Mouse (Mus musculus): ENCODE measurements around the gene Tlr12. TPM values are rescaled to one million over a fixed set of nuclear protein-coding genes. Genes with fewer than 3 reads are reported as not detected.
"Not testable (repeated sequence)": the region's sequence is repeated elsewhere in the genome, so short reads cannot be mapped to it uniquely, and the experiment has no call there.

The Tlr12 gene
- polyA plus RNA-seq, 1 experiment from 2014 or later, result 1.9 TPM

DNA sequence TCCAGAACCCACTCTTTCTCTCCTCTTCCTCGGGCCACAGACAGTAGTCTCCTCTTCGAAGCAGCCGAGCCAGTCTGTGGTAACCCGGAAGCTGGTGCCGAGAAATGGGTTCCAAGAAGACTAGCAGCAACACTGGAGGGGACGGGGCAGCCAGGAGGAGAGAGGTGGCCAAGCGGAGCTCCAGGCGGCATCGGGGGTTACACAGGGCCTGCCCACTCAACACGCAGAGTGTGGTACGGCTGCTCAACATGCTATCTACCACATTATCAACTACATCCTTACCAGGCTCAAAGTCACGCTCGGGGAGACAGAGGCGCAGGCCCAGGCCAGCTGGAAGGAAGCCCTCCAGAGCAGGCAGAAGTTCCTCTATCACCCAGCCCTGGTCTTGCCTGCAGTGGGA, 2.7 kb downstream of the Tlr12 start:
- H3K36me3 ChIP-seq (replicated peaks), result no peaks in the 10 kb centered on the region
- WGBS, result 83% methylated on average over 14 of the region's 14 CpGs
- H3K4me3 ChIP-seq, result no peak overlapping the region
- H3K27me3 ChIP-seq (replicated peaks), result no peaks in the 10 kb centered on the region
- no peak overlapping the region for H3K27ac ChIP-seq
- no peak overlapping the region for H3K4me2 ChIP-seq
- no peaks in the 10 kb centered on the region for H3K9me3 ChIP-seq
- H3K4me1 ChIP-seq, result peaks cover 2% of the 10 kb centered on the region
- ATAC-seq (replicated peaks), result no peak
- H3K9ac ChIP-seq, result no peak overlapping the region

- no peaks in the 10 kb centered on the region for H3K27me3 ChIP-seq (replicated peaks)
- peaks cover 18% of the 10 kb centered on the region for H3K4me1 ChIP-seq
- no peak overlapping the region for H3K4me3 ChIP-seq
- no peaks in the 10 kb centered on the region for H3K36me3 ChIP-seq (replicated peaks)
- 0 out of 2 replicates have a peak overlapping the region, but pooled peaks have one; percentile 39 for H3K27ac ChIP-seq
- no peak overlapping the region for H3K9ac ChIP-seq
- 14% methylated on average over 8 of the region's 8 CpGs for WGBS
- no peak overlapping the region for H3K4me2 ChIP-seq
- H3K9me3 ChIP-seq, result no peaks in the 10 kb centered on the region
- no peak for ATAC-seq (replicated peaks)
Measured at GRCm38 (mm10) chr4:128613326-128613725, 5.1 kb downstream of the Tlr12 start.

DNA sequence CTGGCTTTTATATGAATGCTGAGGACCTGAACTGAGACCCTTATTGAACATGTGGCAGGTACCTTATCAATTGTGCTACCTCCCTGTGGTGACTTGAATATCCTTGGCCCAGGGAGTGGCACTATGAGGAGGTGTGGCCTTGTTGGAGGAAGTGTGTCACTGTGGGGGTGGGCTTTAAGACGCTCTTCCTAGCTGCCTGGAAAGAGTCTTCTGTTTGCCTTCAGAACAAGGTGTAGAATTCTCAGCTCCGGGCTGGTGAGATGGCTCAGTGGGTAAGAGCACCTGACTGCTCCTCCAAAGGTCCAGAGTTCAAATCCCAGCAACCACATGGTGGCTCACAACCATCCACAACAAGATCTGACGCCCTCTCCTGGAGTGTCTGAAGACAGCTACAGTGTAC, 6.7 kb downstream of the Tlr12 start:
- not testable (repeated sequence) for H3K4me3 ChIP-seq; H3K27ac ChIP-seq; H3K27me3 ChIP-seq (replicated peaks); H3K36me3 ChIP-seq (replicated peaks); H3K9ac ChIP-seq; ATAC-seq (replicated peaks); H3K9me3 ChIP-seq; H3K4me2 ChIP-seq
- WGBS, result 82% methylated on average over 3 of the region's 3 CpGs
- peaks cover 21% of the 10 kb centered on the region for H3K4me1 ChIP-seq

- no peaks in the 10 kb centered on the region for H3K36me3 ChIP-seq (replicated peaks)
- H3K4me2 ChIP-seq, result peak overlapping the region; percentile 68
- WGBS, result 17% methylated on average over 10 of the region's 10 CpGs
- no peaks in the 10 kb centered on the region for H3K9me3 ChIP-seq
- no peaks in the 10 kb centered on the region for H3K27me3 ChIP-seq (replicated peaks)
- H3K4me3 ChIP-seq, result peak overlapping the region; percentile 64
- H3K9ac ChIP-seq, result no peak overlapping the region
- H3K4me1 ChIP-seq, result peaks cover 21% of the 10 kb centered on the region
- 0 out of 2 replicates have a peak, but pooled peaks have one; percentile 1 for ATAC-seq (replicated peaks)
- H3K27ac ChIP-seq, result no peak overlapping the region
Measured at GRCm38 (mm10) chr4:128610706-128611105, 7.7 kb downstream of the Tlr12 start.

DNA sequence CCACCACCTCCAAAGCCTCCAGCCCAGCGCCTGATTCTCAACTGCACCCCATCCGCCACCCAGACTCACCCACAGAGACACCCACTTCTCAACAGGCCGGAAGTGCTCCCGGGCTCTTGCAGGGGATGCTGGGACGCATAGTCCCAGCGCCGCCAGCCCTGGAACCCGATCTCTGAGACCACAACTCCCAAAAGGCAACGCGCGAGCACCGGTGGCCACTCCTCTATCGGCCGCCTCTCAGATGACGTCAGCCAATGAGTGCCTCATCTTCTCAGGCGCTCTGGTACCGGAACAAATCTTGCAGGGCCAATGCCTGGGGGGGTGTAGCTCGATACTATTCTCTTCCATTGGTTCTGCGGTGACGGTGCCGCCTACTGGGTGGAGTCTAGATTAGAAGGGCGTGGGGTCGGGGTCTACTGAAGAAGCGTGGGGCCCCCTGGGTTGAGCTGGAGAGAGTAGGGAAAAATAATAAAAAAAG, 8.5 kb downstream of the Tlr12 start, which contains the start of gene Zscan20:
TSS of gene Zscan20 (minus strand) at position 174 of the 478 bp plus-strand sequence.
- WGBS, result under 1% methylated on average over 24 of the region's 24 CpGs
- ATAC-seq (replicated peaks), result peak; percentile 98
- H3K4me2 ChIP-seq, result peak within 1 kb of the TSS; percentile 68
- H3K9ac ChIP-seq, result peak within 1 kb of the TSS; percentile 61
- H3K27me3 ChIP-seq (replicated peaks), result no peaks in the 10 kb centered on the region
- H3K4me3 ChIP-seq, result peak within 1 kb of the TSS; percentile 64
- no peaks in the 10 kb centered on the region for H3K36me3 ChIP-seq (replicated peaks)
- peaks cover 21% of the 10 kb centered on the region for H3K4me1 ChIP-seq
- H3K27ac ChIP-seq, result peak within 1 kb of the TSS; percentile 63
- H3K9me3 ChIP-seq, result no peaks in the 10 kb centered on the region

GRCm38 (mm10) chr4:128609276-128609924, 9.0 kb downstream of the Tlr12 start:
- no peak for ATAC-seq (replicated peaks)
- WGBS, result 10% methylated on average over 26 of the region's 27 CpGs
- H3K4me2 ChIP-seq, result peak overlapping the region; percentile 68
- H3K27me3 ChIP-seq (replicated peaks), result no peaks in the 10 kb centered on the region
- H3K9me3 ChIP-seq, result no peaks in the 10 kb centered on the region
- peak overlapping the region; percentile 61 for H3K9ac ChIP-seq
- H3K4me1 ChIP-seq, result peaks cover 21% of the 10 kb centered on the region
- 0 out of 2 replicates have a peak, but pooled peaks cover 1% of the 10 kb centered on the region for H3K36me3 ChIP-seq (replicated peaks)
- peak overlapping the region; percentile 64 for H3K4me3 ChIP-seq
- peak overlapping the region; percentile 63 for H3K27ac ChIP-seq

GRCm38 (mm10) chr4:128607661-128608060, 10.8 kb downstream of the Tlr12 start:
- H3K27me3 ChIP-seq (replicated peaks), result no peaks in the 10 kb centered on the region
- 78% methylated on average over 11 of the region's 11 CpGs for whole genome bisulfite sequencing

GRCm38 (mm10) chr4:128606586-128606985, 11.8 kb downstream of the Tlr12 start:
- no peak for ATAC-seq (replicated peaks)
- no peak overlapping the region for H3K9ac ChIP-seq
- H3K4me2 ChIP-seq, result no peak overlapping the region
- peaks cover 21% of the 10 kb centered on the region for H3K4me1 ChIP-seq
- no peak overlapping the region for H3K4me3 ChIP-seq
- H3K27ac ChIP-seq, result no peak overlapping the region
- 96% methylated on average over 7 of the region's 7 CpGs for WGBS
- peaks cover 23% of the 10 kb centered on the region; the same call in 1 of the 2 replicates for H3K36me3 ChIP-seq (replicated peaks)
- no peaks in the 10 kb centered on the region for H3K9me3 ChIP-seq
- H3K27me3 ChIP-seq (replicated peaks), result no peaks in the 10 kb centered on the region

More at GRCm38 (mm10) chr4:128607661-128608060, 10.8 kb downstream of the Tlr12 start:
- Histone ChIP-seq H3K4me2 (no peak overlapping the region), H3K27ac (no peak overlapping the region), H3K9ac (no peak overlapping the region), H3K4me3 (no peak overlapping the region), H3K36me3 (replicated peaks) (peaks cover 17% of the 10 kb centered on the region; the same call in 1 of the 2 replicates), H3K9me3 (no peaks in the 10 kb centered on the region), H3K4me1 (peaks cover 21% of the 10 kb centered on the region)
- ATAC-seq (replicated peaks), result no peak

- H3K27me3 ChIP-seq (replicated peaks), result no peaks in the 10 kb centered on the region
- H3K4me2 ChIP-seq, result no peak overlapping the region
- H3K9ac ChIP-seq, result no peak overlapping the region
- H3K4me1 ChIP-seq, result no peaks in the 10 kb centered on the region
- 92% methylated on average over 12 of the region's 12 CpGs for WGBS
- H3K4me3 ChIP-seq, result no peak overlapping the region
- no peaks in the 10 kb centered on the region for H3K9me3 ChIP-seq
- no peak for ATAC-seq (replicated peaks)
- peaks cover 10% of the 10 kb centered on the region; the same call in 1 of the 2 replicates for H3K36me3 ChIP-seq (replicated peaks)
- no peak overlapping the region for H3K27ac ChIP-seq
Measured at GRCm38 (mm10) chr4:128597801-128598560, 20.4 kb downstream of the Tlr12 start.

GRCm38 (mm10) chr4:128594062-128594461, 24.4 kb downstream of the Tlr12 start:
- WGBS, result 93% methylated on average over 5 of the region's 5 CpGs
- ATAC-seq (replicated peaks), result no peak

GRCm38 (mm10) chr4:128593286-128593685, 25.1 kb downstream of the Tlr12 start:
- ATAC-seq (replicated peaks), result no peak
- 99% methylated on average over 4 of the region's 4 CpGs for WGBS
- Histone ChIP-seq H3K27ac (no peak overlapping the region), H3K36me3 (replicated peaks) (peaks cover 13% of the 10 kb centered on the region), H3K9me3 (no peaks in the 10 kb centered on the region), H3K27me3 (replicated peaks) (no peaks in the 10 kb centered on the region), H3K4me3 (no peak overlapping the region), H3K4me1 (no peaks in the 10 kb centered on the region), H3K9ac (no peak overlapping the region), H3K4me2 (no peak overlapping the region)

More at GRCm38 (mm10) chr4:128594062-128594461, 24.4 kb downstream of the Tlr12 start:
- Histone ChIP-seq H3K36me3 (replicated peaks) (peaks cover 7% of the 10 kb centered on the region), H3K27ac (no peak overlapping the region), H3K9me3 (no peaks in the 10 kb centered on the region), H3K27me3 (replicated peaks) (no peaks in the 10 kb centered on the region), H3K4me1 (no peaks in the 10 kb centered on the region), H3K9ac (no peak overlapping the region), H3K4me2 (no peak overlapping the region), H3K4me3 (no peak overlapping the region)

DNA sequence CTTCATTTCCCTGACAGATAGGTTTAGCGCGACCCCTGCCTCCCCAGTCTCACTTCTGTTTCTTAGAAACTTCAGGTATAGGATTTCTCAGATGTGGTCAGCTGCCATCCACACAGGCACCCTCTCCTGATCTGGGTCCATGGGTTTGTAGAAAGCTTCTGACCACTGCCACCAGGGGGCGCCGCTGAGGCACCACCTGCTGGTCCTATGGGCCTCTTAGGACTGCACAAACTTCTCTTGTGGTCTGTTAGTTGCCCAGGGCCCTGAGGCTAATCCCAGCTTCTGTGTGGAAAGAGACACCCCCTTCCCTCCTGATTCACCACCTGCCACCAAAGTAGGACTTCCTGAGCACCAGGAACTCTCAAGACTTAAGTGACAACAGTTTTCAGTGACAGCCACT, 39.2 kb downstream of the Tlr12 start:
- Histone ChIP-seq H3K9ac (no peak overlapping the region), H3K4me1 (no peaks in the 10 kb centered on the region), H3K9me3 (peaks cover 25% of the 10 kb centered on the region), H3K27me3 (replicated peaks) (no peaks in the 10 kb centered on the region), H3K36me3 (replicated peaks) (peaks cover 48% of the 10 kb centered on the region), H3K4me3 (no peak overlapping the region), H3K27ac (no peak overlapping the region), H3K4me2 (no peak overlapping the region)
- 67% methylated on average over 4 of the region's 4 CpGs for WGBS
- ATAC-seq (replicated peaks), result no peak

Measured in midbrain, embryonic 15.5 days (tissue).